Mouse (Mus musculus): ENCODE results near the gene Yipf2.

DNA sequence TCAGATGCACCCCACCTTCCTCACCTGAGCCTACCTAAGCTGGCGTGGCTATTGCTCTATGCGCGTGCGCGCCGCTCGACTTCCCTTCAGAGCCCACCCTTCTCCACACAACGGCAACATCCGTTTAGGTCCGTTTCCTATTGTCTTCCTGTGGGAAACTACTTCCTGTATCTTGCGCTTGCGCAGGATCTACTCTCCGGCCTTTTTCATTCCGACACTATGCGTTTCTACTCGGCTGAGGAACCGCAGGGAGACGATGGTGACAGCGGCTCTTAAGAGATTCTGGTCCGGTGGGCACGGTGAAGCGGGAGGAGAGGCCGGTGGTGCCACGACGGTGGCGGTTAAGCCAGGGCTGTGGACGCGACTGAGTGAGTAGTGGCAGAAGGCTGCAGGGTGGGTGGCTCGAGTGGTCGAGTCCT is at the start of gene Yipf2, which contains the start of gene Timm29:
- TF ChIP-seq CTCF (IDR thresholded peaks at IDR 0.05; ENCODE audit: insufficient read depth, low read length) (no peak), POLR2A (IDR thresholded peaks at IDR 0.05; ENCODE audit: borderline replicate concordance, extremely low read depth, low read depth, low read length) (peak; percentile 69; the same call in 1 of the 2 replicates)
